Mouse (Mus musculus): Measurements from ENCODE around the gene Pom121l2. TPM values are rescaled to one million over a fixed set of nuclear protein-coding genes. Genes with fewer than 3 reads are reported as not detected.

Gene Pom121l2
- polyA plus RNA-seq, 1 experiment: not detected

GRCm38 (mm10) chr13:21997821-21998220 lies 16.8 kb downstream of the Pom121l2 start:
- Histone ChIP-seq H3K36me3 (ENCODE audit: control insufficient read depth, insufficient read depth, low read length) (no peaks in the 10 kb centered on the region), H3K27me3 (ENCODE audit: control insufficient read depth, insufficient read depth, low read length) (peaks cover 56% of the 10 kb centered on the region), H3K4me3 (ENCODE audit: low read depth, low read length) (no peak overlapping the region), H3K4me1 (ENCODE audit: control insufficient read depth, insufficient read depth, insufficient read length, low read length) (peaks cover 6% of the 10 kb centered on the region; the same call in 1 of the 2 replicates), H3K27ac (ENCODE audit: insufficient read depth, low read depth, low read length) (no peak overlapping the region)
- TF ChIP-seq CTCF (IDR thresholded peaks at IDR 0.05; ENCODE audit: extremely low read depth, insufficient read length, insufficient replicate concordance, low read depth, low read length): no peak
- no peak for TF ChIP-seq POLR2A (IDR thresholded peaks at IDR 0.05; ENCODE audit: low read depth, low read length)
- 17% methylated on average over 4 of the region's 4 CpGs for WGBS

GRCm38 (mm10) chr13:21998412-21998811 lies 17.4 kb downstream of the Pom121l2 start:
- H3K4me1 ChIP-seq (ENCODE audit: control insufficient read depth, insufficient read depth, insufficient read length, low read length): peaks cover 6% of the 10 kb centered on the region; the same call in 1 of the 2 replicates
- H3K27ac ChIP-seq (ENCODE audit: insufficient read depth, low read depth, low read length): no peak overlapping the region
- peaks cover 61% of the 10 kb centered on the region for H3K27me3 ChIP-seq (ENCODE audit: control insufficient read depth, insufficient read depth, low read length)
- TF ChIP-seq POLR2A (IDR thresholded peaks at IDR 0.05; ENCODE audit: low read depth, low read length) (no peak), CTCF (IDR thresholded peaks at IDR 0.05; ENCODE audit: extremely low read depth, insufficient read length, insufficient replicate concordance, low read depth, low read length) (no peak)
- no peaks in the 10 kb centered on the region for H3K36me3 ChIP-seq (ENCODE audit: control insufficient read depth, insufficient read depth, low read length)
- H3K4me3 ChIP-seq (ENCODE audit: low read depth, low read length): no peak overlapping the region
- WGBS: 50% methylated on average over 3 of the region's 3 CpGs

GRCm38 (mm10) chr13:21999147-21999546 lies 18.2 kb downstream of the Pom121l2 start:
- no peak for TF ChIP-seq CTCF (IDR thresholded peaks at IDR 0.05; ENCODE audit: extremely low read depth, insufficient read length, insufficient replicate concordance, low read depth, low read length)
- no peak for TF ChIP-seq POLR2A (IDR thresholded peaks at IDR 0.05; ENCODE audit: low read depth, low read length)
- no peak overlapping the region for H3K27ac ChIP-seq (ENCODE audit: insufficient read depth, low read depth, low read length)
- H3K4me3 ChIP-seq (ENCODE audit: low read depth, low read length): no peak overlapping the region
- H3K27me3 ChIP-seq (ENCODE audit: control insufficient read depth, insufficient read depth, low read length): peaks cover 64% of the 10 kb centered on the region
- WGBS: 51% methylated on average over 4 of the region's 4 CpGs
- H3K36me3 ChIP-seq (ENCODE audit: control insufficient read depth, insufficient read depth, low read length): no peaks in the 10 kb centered on the region
- peaks cover 6% of the 10 kb centered on the region; the same call in 1 of the 2 replicates for H3K4me1 ChIP-seq (ENCODE audit: control insufficient read depth, insufficient read depth, insufficient read length, low read length)

GRCm38 (mm10) chr13:22001346-22001745 lies 20.4 kb downstream of the Pom121l2 start:
- H3K27ac ChIP-seq (ENCODE audit: insufficient read depth, low read depth, low read length): no peak overlapping the region
- 63% methylated on average over 2 of the region's 2 CpGs for WGBS
- TF ChIP-seq POLR2A (IDR thresholded peaks at IDR 0.05; ENCODE audit: low read depth, low read length) (no peak), CTCF (IDR thresholded peaks at IDR 0.05; ENCODE audit: extremely low read depth, insufficient read length, insufficient replicate concordance, low read depth, low read length) (no peak)
- H3K36me3 ChIP-seq (ENCODE audit: control insufficient read depth, insufficient read depth, low read length): no peaks in the 10 kb centered on the region
- no peak overlapping the region for H3K4me3 ChIP-seq (ENCODE audit: low read depth, low read length)
- H3K4me1 ChIP-seq (ENCODE audit: control insufficient read depth, insufficient read depth, insufficient read length, low read length): peaks cover 6% of the 10 kb centered on the region
- H3K27me3 ChIP-seq (ENCODE audit: control insufficient read depth, insufficient read depth, low read length): peaks cover 70% of the 10 kb centered on the region

GRCm38 (mm10) chr13:22001823-22002222 lies 20.8 kb downstream of the Pom121l2 start:
- WGBS: 37% methylated on average over 5 of the region's 5 CpGs
- peaks cover 69% of the 10 kb centered on the region for H3K27me3 ChIP-seq (ENCODE audit: control insufficient read depth, insufficient read depth, low read length)

GRCm38 (mm10) chr13:22005605-22006333 lies 24.8 kb downstream of the Pom121l2 start:
- no peak for TF ChIP-seq POLR2A (IDR thresholded peaks at IDR 0.05; ENCODE audit: low read depth, low read length)
- no peak for TF ChIP-seq CTCF (IDR thresholded peaks at IDR 0.05; ENCODE audit: extremely low read depth, insufficient read length, insufficient replicate concordance, low read depth, low read length)
- H3K27me3 ChIP-seq (ENCODE audit: control insufficient read depth, insufficient read depth, low read length): peaks cover 63% of the 10 kb centered on the region
- under 1% methylated on average over 45 of the region's 45 CpGs for WGBS

More at GRCm38 (mm10) chr13:22001823-22002222, 20.8 kb downstream of the Pom121l2 start:
- TF ChIP-seq POLR2A (IDR thresholded peaks at IDR 0.05; ENCODE audit: low read depth, low read length) (no peak), CTCF (IDR thresholded peaks at IDR 0.05; ENCODE audit: extremely low read depth, insufficient read length, insufficient replicate concordance, low read depth, low read length) (no peak)
- peaks cover 9% of the 10 kb centered on the region for H3K4me1 ChIP-seq (ENCODE audit: control insufficient read depth, insufficient read depth, insufficient read length, low read length)
- H3K27ac ChIP-seq (ENCODE audit: insufficient read depth, low read depth, low read length): no peak overlapping the region
- H3K36me3 ChIP-seq (ENCODE audit: control insufficient read depth, insufficient read depth, low read length): no peaks in the 10 kb centered on the region
- no peak overlapping the region for H3K4me3 ChIP-seq (ENCODE audit: low read depth, low read length)

GRCm38 (mm10) chr13:22006334-22007120 lies 25.5 kb downstream of the Pom121l2 start:
- H3K36me3 ChIP-seq (ENCODE audit: control insufficient read depth, insufficient read depth, low read length): no peaks in the 10 kb centered on the region
- H3K4me3 ChIP-seq (ENCODE audit: low read depth, low read length): peak overlapping the region; percentile 54
- WGBS: 1% methylated on average over 38 of the region's 38 CpGs
- TF ChIP-seq POLR2A (IDR thresholded peaks at IDR 0.05; ENCODE audit: low read depth, low read length) (no peak), CTCF (IDR thresholded peaks at IDR 0.05; ENCODE audit: extremely low read depth, insufficient read length, insufficient replicate concordance, low read depth, low read length) (no peak)
- peaks cover 7% of the 10 kb centered on the region for H3K4me1 ChIP-seq (ENCODE audit: control insufficient read depth, insufficient read depth, insufficient read length, low read length)
- H3K27ac ChIP-seq (ENCODE audit: insufficient read depth, low read depth, low read length): no peak overlapping the region
- peaks cover 68% of the 10 kb centered on the region for H3K27me3 ChIP-seq (ENCODE audit: control insufficient read depth, insufficient read depth, low read length)

More at GRCm38 (mm10) chr13:22005605-22006333, 24.8 kb downstream of the Pom121l2 start:
- H3K27ac ChIP-seq (ENCODE audit: insufficient read depth, low read depth, low read length): no peak overlapping the region
- H3K36me3 ChIP-seq (ENCODE audit: control insufficient read depth, insufficient read depth, low read length): no peaks in the 10 kb centered on the region
- peak overlapping the region; percentile 54 for H3K4me3 ChIP-seq (ENCODE audit: low read depth, low read length)
- H3K4me1 ChIP-seq (ENCODE audit: control insufficient read depth, insufficient read depth, insufficient read length, low read length): peaks cover 7% of the 10 kb centered on the region
